Mouse (Mus musculus) liver, postnatal 0 days (tissue): ENCODE data around the gene Mfsd1. TPM values are rescaled to one million over a fixed set of nuclear protein-coding genes. Genes with fewer than 3 reads are reported as not detected.

ENCODE experiments used
- ATAC-seq: fragments of 200-750 bp; cut with Nextera tagmentation; 2 replicates; pipeline ENCODE4 v1.8.0; 2017; ENCODE audit warnings: mild to moderate bottlenecking, moderate library complexity
- DNase-seq: peaks from one replicate; pipeline ENCODE4 v3.0.0-alpha.2; 2016
- H3K27ac ChIP-seq: fragments of 300-500 bp; sonication (generic); 2 replicates; pipeline ENCODE4 v1.5.1; 2014; ENCODE audit warnings: antibody characterized with exemption, moderate library complexity, mild to moderate bottlenecking, low read depth
- H3K27me3 ChIP-seq: fragments of 300-500 bp; sonication (generic); 2 replicates; pipeline ENCODE4 v1.6.1; 2014; ENCODE audit warnings: low read length, control low read depth, mixed read lengths; ENCODE audit not compliant: insufficient read depth
- H3K36me3 ChIP-seq: fragments of 300-500 bp; sonication (generic); replicated peaks from 2 replicates; pipeline ENCODE4 v1.6.1; 2014; ENCODE audit warnings: mild to moderate bottlenecking, control low read depth, low read length, moderate library complexity, mixed read lengths; ENCODE audit not compliant: insufficient read depth
- H3K4me1 ChIP-seq: fragments of 300-500 bp; sonication (generic); 2 replicates; pipeline ENCODE4 v1.6.1; 2014; ENCODE audit warnings: antibody characterized with exemption, mild to moderate bottlenecking, control low read depth; ENCODE audit not compliant: insufficient read depth
- H3K4me2 ChIP-seq: fragments of 300-500 bp; sonication (generic); 2 replicates; pipeline ENCODE4 v1.6.1; 2014; ENCODE audit warnings: low read depth, mild to moderate bottlenecking, low read length, moderate library complexity, mixed read lengths
- H3K4me3 ChIP-seq: fragments of 300-500 bp; sonication (generic); 2 replicates; pipeline ENCODE4 v1.5.1; 2014; ENCODE audit warnings: low read depth, low read length
- H3K9ac ChIP-seq: fragments of 300-500 bp; sonication (generic); replicated peaks from 2 replicates; pipeline ENCODE4 v1.6.1; 2014; ENCODE audit warnings: mild to moderate bottlenecking, moderate library complexity
- H3K9me3 ChIP-seq: fragments of 300-500 bp; sonication (generic); 2 replicates; pipeline ENCODE4 v1.6.1; 2016; ENCODE audit warnings: mild to moderate bottlenecking, control low read depth, low read length, mixed read lengths
- CTCF ChIP-seq: sonication (generic); IDR thresholded peaks from 2 replicates; pipeline ENCODE4 v1.5.1; 2016; ENCODE audit warnings: antibody characterized with exemption, low read depth
- EP300 ChIP-seq: IDR thresholded peaks from 2 replicates; pipeline ENCODE4 v1.6.1; 2016; ENCODE audit warnings: antibody characterized with exemption, low read depth, mild to moderate bottlenecking
- WGBS: fragments of 180-500 bp; shearing (Covaris S2); extraction: QIAGEN DNeasy Blood & Tissue Kit; methylation state at CpG from one replicate; pipeline ENCODE4 v1.1.7; 2014; ENCODE audit not compliant: insufficient replicate concordance; 5-methylcytosine and 5-hydroxymethylcytosine counted together
- polyA plus RNA-seq: library from polyadenylated mRNA; unstranded; fragments of >200 nt; fragmentation: Nextera tagmentation; extraction: Ambion mirVana; gene quantifications from 2 replicates; pipeline ENCODE4 v1.2.1, GENCODE M21; 2015

Gene Mfsd1
- polyA plus RNA-seq, 1 experiment from 2014 or later, result 29.6 TPM

- no peaks in the 10 kb centered on the region for H3K36me3 ChIP-seq
- peaks cover 4% of the 10 kb centered on the region; the same call in 1 of the 2 replicates for H3K4me1 ChIP-seq
- H3K27me3 ChIP-seq, result no peaks in the 10 kb centered on the region
- DNase-seq (peak; percentile 40), ATAC-seq (peak; percentile 70)
- H3K4me2 ChIP-seq, result peak overlapping the region; percentile 35
- 0 out of 2 replicates have a peak overlapping the region, but pooled peaks have one; percentile 11 for H3K4me3 ChIP-seq
- no peak overlapping the region for H3K9ac ChIP-seq
- TF ChIP-seq CTCF, result no peak
- TF ChIP-seq EP300, result no peak
- H3K27ac ChIP-seq, result peak overlapping the region; percentile 73
- 34% methylated on average over 14 of the region's 14 CpGs for WGBS
- H3K9me3 ChIP-seq, result no peaks in the 10 kb centered on the region
These were observed 25.3 kb upstream of the Mfsd1 start for GRCm38 (mm10) chr3:67557200-67557651.

- peak overlapping the region; percentile 73; the same call in 1 of the 2 replicates for H3K27ac ChIP-seq
- DNase-seq, result no peak
- WGBS, result 71% methylated on average over 14 of the region's 14 CpGs
- H3K27me3 ChIP-seq, result no peaks in the 10 kb centered on the region
- peak; percentile 5; the same call in 1 of the 2 replicates for ATAC-seq
- no peak for TF ChIP-seq CTCF
- no peak for TF ChIP-seq EP300
- H3K9ac ChIP-seq, result no peak overlapping the region
- H3K4me3 ChIP-seq, result 0 out of 2 replicates have a peak overlapping the region, but pooled peaks have one; percentile 11
- H3K9me3 ChIP-seq, result no peaks in the 10 kb centered on the region
- H3K4me1 ChIP-seq, result peaks cover 4% of the 10 kb centered on the region; the same call in 1 of the 2 replicates
- peak overlapping the region; percentile 35 for H3K4me2 ChIP-seq
- no peaks in the 10 kb centered on the region for H3K36me3 ChIP-seq
These were observed 24.7 kb upstream of the Mfsd1 start for GRCm38 (mm10) chr3:67557718-67558354.

- peak overlapping the region; percentile 75 for H3K27ac ChIP-seq
These were observed 17.7 kb upstream of the Mfsd1 start for GRCm38 (mm10) chr3:67564731-67565357.

GRCm38 (mm10) chr3:67565540-67566227 lies 16.9 kb upstream of the Mfsd1 start:
- DNase-seq, result no peak

More at GRCm38 (mm10) chr3:67564731-67565357, 17.7 kb upstream of the Mfsd1 start:
- H3K27me3 ChIP-seq, result no peaks in the 10 kb centered on the region
- no peak overlapping the region for H3K9ac ChIP-seq
- peaks cover 8% of the 10 kb centered on the region; the same call in 1 of the 2 replicates for H3K4me1 ChIP-seq
- H3K4me2 ChIP-seq, result no peak overlapping the region
- DNase-seq (peak; percentile 54), ATAC-seq (peak; percentile 53)
- 47% methylated on average over 5 of the region's 5 CpGs for WGBS
- TF ChIP-seq EP300 (no peak), CTCF (peak; percentile 82)
- no peak overlapping the region for H3K4me3 ChIP-seq
- no peaks in the 10 kb centered on the region for H3K9me3 ChIP-seq
- no peaks in the 10 kb centered on the region for H3K36me3 ChIP-seq

DNA sequence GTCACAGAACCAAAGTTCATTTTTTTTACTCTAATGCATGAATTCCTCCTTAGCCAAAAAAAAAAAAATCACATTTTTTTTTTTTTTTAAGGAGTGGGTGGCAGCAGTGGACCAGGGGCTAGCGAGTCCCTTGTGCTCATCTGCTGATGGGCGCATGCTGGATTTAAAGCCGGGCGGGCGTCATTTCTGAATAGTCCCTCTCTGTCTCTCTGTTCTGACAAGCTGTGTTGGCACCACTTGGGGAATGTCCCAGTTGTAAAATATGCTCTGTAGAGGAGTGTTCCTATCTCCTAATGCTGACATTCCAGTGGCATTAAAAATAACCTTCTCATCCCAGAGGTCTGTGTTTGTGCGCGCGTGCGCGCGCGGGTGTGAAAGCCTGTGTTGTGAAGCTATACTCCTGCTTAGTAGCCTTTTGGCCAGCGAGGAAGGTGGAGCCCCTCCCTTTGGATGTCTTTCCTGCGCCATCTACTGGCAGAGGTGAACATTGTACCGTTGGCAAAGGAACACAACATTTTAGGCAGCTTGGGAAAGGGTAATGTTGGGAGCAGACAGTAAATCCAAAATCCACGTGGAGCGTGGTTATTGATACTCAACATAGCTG lies 14.4 kb upstream of the Mfsd1 start:
- ATAC-seq (peak; percentile 32; the same call in 1 of the 2 replicates), DNase-seq (peak; percentile 67)
- peaks cover 8% of the 10 kb centered on the region; the same call in 1 of the 2 replicates for H3K4me1 ChIP-seq
- no peaks in the 10 kb centered on the region for H3K9me3 ChIP-seq
- 30% methylated on average over 17 of the region's 17 CpGs for WGBS
- no peaks in the 10 kb centered on the region for H3K36me3 ChIP-seq
- H3K27me3 ChIP-seq, result no peaks in the 10 kb centered on the region
- H3K9ac ChIP-seq, result no peak overlapping the region
- 0 out of 2 replicates have a peak overlapping the region, but pooled peaks have one; percentile 15 for H3K4me2 ChIP-seq
- no peak overlapping the region for H3K4me3 ChIP-seq
- no peak overlapping the region for H3K27ac ChIP-seq
- TF ChIP-seq EP300, result no peak
- peak; percentile 94 for TF ChIP-seq CTCF

More at GRCm38 (mm10) chr3:67565540-67566227, 16.9 kb upstream of the Mfsd1 start:
- Histone ChIP-seq H3K4me2 (peak overlapping the region; percentile 14; the same call in 1 of the 2 replicates), H3K36me3 (no peaks in the 10 kb centered on the region), H3K4me1 (peaks cover 8% of the 10 kb centered on the region; the same call in 1 of the 2 replicates), H3K4me3 (no peak overlapping the region), H3K9me3 (no peaks in the 10 kb centered on the region), H3K27ac (peak overlapping the region; percentile 75), H3K27me3 (no peaks in the 10 kb centered on the region), H3K9ac (no peak overlapping the region)
- peak; percentile 90 for ATAC-seq
- TF ChIP-seq CTCF, result no peak
- TF ChIP-seq EP300, result peak; percentile 97
- 45% methylated on average over 8 of the region's 8 CpGs for WGBS
